Mouse (Mus musculus) liver, adult 2 months (tissue): Measurements from ENCODE around the gene 1700042G07Rik. TPM values are rescaled to one million over a fixed set of nuclear protein-coding genes. Genes with fewer than 3 reads are reported as not detected.
A peak's percentile ranks its signal among the peaks of the same experiment; 100 is the strongest.

Source experiments
- DNase-seq: peaks from one replicate; pipeline ENCODE4 v3.0.0-alpha.2; 2011; ENCODE audit warnings: low read depth, low spot score; ENCODE audit errors: extremely low read depth
- H3K27ac ChIP-seq: fragments of 200-500 bp; replicated peaks from 2 replicates; pipeline ENCODE4 v1.5.1; 2012; ENCODE audit warnings: low read depth, mild to moderate bottlenecking, control low read depth, inconsistent platforms, low read length; ENCODE audit not compliant: insufficient read depth
- H3K27me3 ChIP-seq: fragments of 200-500 bp; 2 replicates; pipeline ENCODE4 v1.6.1; 2012; ENCODE audit warnings: mild to moderate bottlenecking, moderate library complexity, low read length, inconsistent platforms; ENCODE audit not compliant: control insufficient read depth, insufficient read depth
- H3K36me3 ChIP-seq: fragments of 200-500 bp; 2 replicates; pipeline ENCODE4 v1.6.1; 2012; ENCODE audit warnings: low read length, inconsistent platforms; ENCODE audit not compliant: control insufficient read depth, insufficient read depth
- H3K4me1 ChIP-seq: fragments of 200-500 bp; 2 replicates; pipeline ENCODE4 v1.6.1; 2011; ENCODE audit warnings: low read length; ENCODE audit not compliant: control insufficient read depth, insufficient read depth
- H3K4me3 ChIP-seq: fragments of 200-500 bp; 2 replicates; pipeline ENCODE4 v1.5.1; 2011; ENCODE audit warnings: low read depth, mild to moderate bottlenecking, control low read depth, low read length, moderate library complexity; ENCODE audit not compliant: insufficient read depth
- H3K79me2 ChIP-seq: fragments of 200-500 bp; 2 replicates; pipeline ENCODE4 v1.6.1; 2012; ENCODE audit warnings: inconsistent platforms, mild to moderate bottlenecking, low read length, moderate library complexity; ENCODE audit not compliant: control insufficient read depth, insufficient read depth
- H3K9ac ChIP-seq: fragments of 200-500 bp; 2 replicates; pipeline ENCODE4 v1.6.1; 2012; ENCODE audit warnings: low read depth, mild to moderate bottlenecking, control low read depth, inconsistent platforms, low read length
- CTCF ChIP-seq: fragments of 200-500 bp; IDR thresholded peaks from 2 replicates; pipeline ENCODE4 v1.5.1; 2011; ENCODE audit warnings: low read depth, low read length, control low read depth
- POLR2A ChIP-seq: fragments of 200-500 bp; IDR thresholded peaks from 2 replicates; pipeline ENCODE4 v1.6.1; 2011; ENCODE audit warnings: low read length, control low read depth; ENCODE audit not compliant: insufficient read depth; ENCODE audit errors: extremely low read depth
- WGBS: fragments of 180-500 bp; shearing (Covaris S2); methylation state at CpG from one replicate; pipeline ENCODE4 v1.1.7; 2018; 5-methylcytosine and 5-hydroxymethylcytosine counted together
- polyA plus RNA-seq: library from polyadenylated mRNA; depleted of rRNA; stranded (reverse); fragments of >200 nt; gene quantifications from 2 replicates; pipeline ENCODE4 v1.2.3, GENCODE M21; 2012
- total RNA-seq: library from RNA; depleted of rRNA; stranded (reverse); fragments of >200 nt; gene quantifications from 2 replicates; pipeline ENCODE4 v1.2.3, GENCODE M21; 2014

1700042G07Rik gene
- total and polyA plus RNA-seq, 2 experiments, result not detected

DNA sequence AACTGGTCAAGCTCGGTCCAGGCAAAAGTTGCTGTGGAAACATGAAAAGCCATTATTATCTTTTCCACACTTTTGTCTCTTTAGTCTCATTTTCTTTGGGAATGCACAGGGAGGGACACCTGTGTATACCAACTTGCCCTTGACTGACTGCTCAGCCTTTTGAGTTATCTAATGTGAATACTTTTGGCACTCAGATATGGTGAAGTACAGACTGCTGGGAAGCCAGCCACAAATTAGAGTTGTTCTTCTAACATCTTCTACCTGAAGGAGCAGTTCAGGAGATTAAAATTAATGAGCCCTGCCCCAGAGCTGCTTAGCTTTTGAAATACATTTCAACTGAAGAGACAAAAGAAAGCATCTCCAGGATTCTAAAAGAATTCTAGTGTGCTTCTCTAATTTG lies 45.9 kb downstream of the 1700042G07Rik start:
- Histone ChIP-seq H3K79me2 (no peaks in the 10 kb centered on the region), H3K27ac (no peak overlapping the region), H3K27me3 (no peaks in the 10 kb centered on the region), H3K4me3 (no peak overlapping the region), H3K36me3 (no peaks in the 10 kb centered on the region), H3K9ac (no peak overlapping the region), H3K4me1 (peaks cover 2% of the 10 kb centered on the region; the same call in 1 of the 2 replicates)
- DNase-seq, result no peak
- TF ChIP-seq CTCF (no peak), POLR2A (no peak)
- WGBS, result 100% methylated on average over 1 of the region's 1 CpGs

DNA sequence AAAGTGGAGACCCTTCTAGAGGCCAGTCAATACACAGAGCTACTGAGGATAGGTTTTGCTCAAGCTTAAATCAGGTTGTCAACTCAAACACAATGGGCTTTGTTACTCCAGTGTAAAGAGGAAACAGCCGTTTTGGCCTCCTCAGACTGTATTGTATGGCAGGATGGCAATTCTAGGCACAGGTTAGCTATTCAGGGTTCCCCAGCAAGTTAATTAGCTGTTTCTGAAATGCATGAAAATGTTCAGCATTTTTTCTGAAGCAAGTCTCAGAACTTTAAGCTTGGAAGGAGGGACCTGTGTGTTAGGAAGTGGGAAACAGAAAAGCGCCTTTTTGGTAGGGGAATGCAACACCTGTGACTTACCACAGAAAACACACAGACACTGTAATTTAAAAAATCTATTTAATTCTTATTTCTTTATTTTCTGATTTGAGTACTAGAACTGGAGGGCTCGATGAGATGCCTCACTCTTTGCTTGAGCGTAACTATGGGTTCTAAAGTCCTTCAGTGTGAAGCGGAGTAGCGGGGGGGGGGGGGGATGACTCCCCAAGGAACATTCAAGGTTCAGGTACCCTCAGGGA lies 47.0 kb downstream of the 1700042G07Rik start:
- Histone ChIP-seq H3K4me3 (no peak overlapping the region; the same call in 1 of the 2 replicates), H3K27me3 (no peaks in the 10 kb centered on the region), H3K36me3 (no peaks in the 10 kb centered on the region), H3K27ac (no peak overlapping the region), H3K9ac (no peak overlapping the region; the same call in 1 of the 2 replicates), H3K4me1 (peaks cover 2% of the 10 kb centered on the region; the same call in 1 of the 2 replicates), H3K79me2 (no peaks in the 10 kb centered on the region)
- TF ChIP-seq POLR2A (no peak), CTCF (no peak)
- 39% methylated on average over 6 of the region's 6 CpGs for WGBS
- no peak for DNase-seq

DNA sequence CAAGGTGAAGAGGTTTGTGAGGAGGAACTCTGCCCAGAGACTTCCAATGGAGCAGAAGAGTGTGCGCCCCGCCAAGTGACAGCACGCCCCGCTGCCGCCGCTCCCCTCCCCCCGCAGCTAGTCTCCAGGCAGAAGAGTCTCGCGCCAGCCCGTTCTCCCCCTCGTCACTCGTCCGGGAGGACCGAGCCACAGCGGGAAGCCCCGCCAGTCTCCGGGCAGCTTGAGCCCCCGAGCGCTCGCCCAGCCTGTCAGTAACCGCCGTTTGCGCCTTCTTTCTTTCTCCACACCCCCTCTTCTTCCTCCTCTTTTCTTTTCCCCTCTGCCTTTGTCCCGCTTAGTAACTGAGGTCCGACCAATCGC lies 47.6 kb downstream of the 1700042G07Rik start:
- peaks cover 2% of the 10 kb centered on the region; the same call in 1 of the 2 replicates for H3K4me1 ChIP-seq
- WGBS, result 1% methylated on average over 26 of the region's 26 CpGs
- H3K79me2 ChIP-seq, result no peaks in the 10 kb centered on the region
- TF ChIP-seq CTCF (no peak), POLR2A (no peak)
- no peaks in the 10 kb centered on the region for H3K27me3 ChIP-seq
- H3K27ac ChIP-seq, result peak overlapping the region; percentile 68
- H3K9ac ChIP-seq, result peak overlapping the region; percentile 78
- peak overlapping the region; percentile 93 for H3K4me3 ChIP-seq
- H3K36me3 ChIP-seq, result no peaks in the 10 kb centered on the region
- DNase-seq, result no peak

DNA sequence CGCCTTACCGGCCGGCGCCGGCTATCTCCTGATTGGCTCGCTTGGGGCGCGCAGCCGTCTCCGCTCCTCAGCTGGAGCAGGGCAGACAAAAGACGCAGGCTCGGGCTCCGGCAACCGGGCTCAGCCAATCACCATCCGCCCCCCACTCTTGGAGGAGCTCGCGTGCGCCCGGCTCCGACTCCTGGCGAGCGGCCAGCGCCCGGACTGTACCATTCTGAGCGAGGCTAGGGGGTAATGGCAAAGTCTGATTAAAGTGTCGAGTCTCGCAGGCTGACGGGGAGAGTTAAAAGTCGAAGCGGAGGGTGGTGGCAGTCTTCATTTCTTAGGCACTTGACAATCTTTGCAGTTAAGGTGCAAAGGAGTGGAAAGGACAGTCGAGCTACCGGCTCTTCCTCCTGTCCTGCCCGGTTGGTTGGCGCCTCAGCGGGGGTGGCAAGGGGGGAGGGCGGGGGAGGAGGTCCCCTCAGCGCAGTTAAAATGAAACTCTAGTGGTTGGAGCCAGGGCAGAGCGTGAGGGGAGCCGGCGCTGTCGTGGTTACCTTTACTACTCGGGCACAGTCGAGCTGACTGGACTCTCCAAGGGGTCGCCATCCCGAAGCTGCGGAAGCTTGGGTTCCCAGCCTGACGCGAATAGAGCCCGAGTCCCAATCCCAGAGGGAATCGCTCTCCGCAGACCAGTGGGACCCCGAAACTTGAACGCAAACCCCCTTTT lies 48.1 kb downstream of the 1700042G07Rik start, which contains the start of gene Pik3r3:
Gene Pik3r3 (plus strand): TSS at position 479 of the 712 bp plus-strand sequence.
- under 1% methylated on average over 52 of the region's 53 CpGs for WGBS
- Histone ChIP-seq H3K4me3 (peak within 1 kb of the TSS; percentile 93), H3K36me3 (no peaks in the 10 kb centered on the region), H3K27me3 (no peaks in the 10 kb centered on the region), H3K4me1 (peaks cover 2% of the 10 kb centered on the region; the same call in 1 of the 2 replicates), H3K9ac (peak within 1 kb of the TSS; percentile 88), H3K79me2 (no peaks in the 10 kb centered on the region), H3K27ac (peak within 1 kb of the TSS; percentile 94)
- TF ChIP-seq POLR2A, result peak; percentile 96
- TF ChIP-seq CTCF, result no peak
- DNase-seq, result peak; percentile 87

DNA sequence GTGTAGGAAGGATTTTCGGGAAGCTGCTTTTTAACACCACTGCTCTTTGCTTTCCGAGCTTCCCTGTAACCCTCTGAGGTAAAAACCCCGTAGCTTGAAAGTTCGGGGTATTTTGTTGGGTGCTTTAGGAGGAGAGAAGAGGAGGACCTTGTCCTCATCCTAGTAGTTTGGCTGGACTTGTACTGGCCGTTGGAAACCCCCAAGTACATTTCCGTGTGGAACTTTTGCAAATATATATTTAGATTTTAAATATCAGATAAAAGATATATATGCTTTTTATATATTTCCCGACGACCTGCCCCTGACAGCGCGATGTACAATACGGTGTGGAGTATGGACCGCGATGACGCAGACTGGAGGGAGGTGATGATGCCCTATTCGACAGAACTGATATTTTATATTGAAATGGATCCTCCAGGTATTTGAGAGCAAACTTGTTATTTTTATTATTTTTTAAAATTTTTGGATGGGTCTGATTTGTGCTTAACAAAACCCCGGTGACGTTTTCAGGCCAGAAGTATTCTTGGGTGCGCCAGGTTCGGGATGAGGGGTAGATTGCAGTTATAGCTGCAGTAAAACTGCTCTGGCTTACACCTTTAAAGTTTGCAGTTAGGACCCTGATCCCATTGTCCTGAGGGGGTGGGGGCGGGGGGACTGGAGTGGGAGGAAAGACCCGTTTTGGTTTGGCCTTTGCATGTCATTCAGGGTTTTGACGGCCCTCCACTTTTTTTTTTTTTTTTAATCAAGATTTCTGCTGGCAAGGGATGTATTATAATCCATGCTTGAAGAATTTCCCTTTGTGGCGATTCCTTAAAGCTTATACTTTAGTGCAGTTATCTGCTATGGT lies 49.0 kb downstream of the 1700042G07Rik start:
- Histone ChIP-seq H3K79me2 (no peaks in the 10 kb centered on the region), H3K4me1 (peaks cover 2% of the 10 kb centered on the region; the same call in 1 of the 2 replicates), H3K36me3 (no peaks in the 10 kb centered on the region), H3K27ac (peak overlapping the region; percentile 77; the same call in 1 of the 2 replicates), H3K9ac (peak overlapping the region; percentile 88), H3K4me3 (peak overlapping the region; percentile 81), H3K27me3 (no peaks in the 10 kb centered on the region)
- DNase-seq, result peak; percentile 18
- TF ChIP-seq CTCF (no peak), POLR2A (no peak)
- WGBS, result 4% methylated on average over 23 of the region's 23 CpGs
